Mouse (Mus musculus) bone marrow macrophage, adult 2 months (primary cell): ENCODE measurements around the gene Tas2r135.

Experiments
- CTCF ChIP-seq: IDR thresholded peaks from 2 replicates; pipeline ENCODE4 v1.5.1; 2012; ENCODE audit warnings: low read depth, mild to moderate bottlenecking, low read length, moderate library complexity
- POLR2A ChIP-seq: IDR thresholded peaks from 2 replicates; pipeline ENCODE4 v1.6.1; 2012; ENCODE audit warnings: mild to moderate bottlenecking, low read depth, low read length, borderline replicate concordance

DNA sequence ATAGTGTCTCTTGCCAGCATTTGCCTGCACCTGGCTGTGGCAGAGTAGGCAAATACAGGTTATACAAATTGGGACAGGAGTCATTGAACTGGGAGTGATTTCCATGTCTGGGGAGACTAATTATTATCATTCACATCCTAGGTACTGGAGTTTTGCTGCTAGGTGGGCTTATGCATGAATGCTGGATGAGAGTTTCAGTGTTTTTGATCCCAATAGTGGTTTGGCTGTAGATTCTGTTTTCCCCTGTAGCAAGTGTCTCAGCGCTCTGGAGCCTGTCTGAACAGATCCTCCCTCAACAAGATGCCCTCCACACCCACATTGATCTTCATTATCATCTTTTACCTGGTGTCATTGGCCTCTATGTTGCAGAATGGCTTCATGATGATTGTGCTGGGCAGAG lies 5.3 kb upstream of the Tas2r135 start, which contains the start of gene Tas2r143:
- TF ChIP-seq CTCF (no peak), POLR2A (no peak)
